Mouse (Mus musculus) R1 (cell line): ENCODE measurements at regions not wholly inside any gene's neighbourhood (a gene's known extent, or its start where the extent isn't known, plus 50 kb on each side); places are given as distances from the start of the nearest gene placed in this dataset.
A peak's percentile ranks its signal among the peaks of the same experiment; 100 is the strongest.

Experiments
- DNase-seq: peaks from one replicate; pipeline ENCODE4 v3.0.0-alpha.2; 2018; ENCODE audit warnings: low read depth, low spot score

DNA sequence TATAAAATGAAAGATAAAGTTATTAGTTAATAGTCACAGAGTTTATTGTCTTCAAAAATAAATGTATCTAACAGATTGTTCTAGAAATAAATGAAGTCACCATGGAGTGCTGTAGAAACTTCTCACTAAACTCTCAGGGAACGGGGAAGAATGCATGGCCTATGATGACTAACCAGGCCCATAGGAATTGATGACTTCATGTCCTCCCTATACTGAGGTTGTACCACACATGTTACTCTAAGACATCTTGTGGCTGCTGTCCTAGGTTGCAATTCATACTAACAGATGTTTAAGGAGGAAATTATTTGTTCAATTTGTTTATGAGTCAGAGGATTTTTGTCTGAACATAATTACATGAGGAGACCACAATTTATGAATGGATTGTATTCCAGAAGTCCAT is 459.4 kb downstream of the Pros1 start:
- DNase-seq = no peak

DNA sequence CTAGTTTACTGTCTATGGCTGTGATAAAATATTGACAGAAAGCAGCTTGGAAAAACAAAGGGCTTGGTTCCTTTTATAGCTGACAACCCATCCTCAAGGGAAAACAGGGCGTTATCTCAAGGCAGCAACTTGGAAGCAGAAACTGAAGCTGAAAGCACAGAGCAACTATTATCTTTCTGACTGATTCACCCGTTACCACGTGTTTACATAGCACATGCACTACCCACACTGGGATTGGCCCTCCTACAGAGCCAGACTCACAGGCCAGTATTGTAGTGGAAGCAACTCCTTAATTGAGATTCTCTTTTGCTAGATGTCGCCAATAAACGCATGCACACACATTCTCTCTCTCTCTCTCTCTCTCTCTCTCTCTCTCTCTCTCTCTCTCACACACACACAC is 465.5 kb downstream of the Pros1 start:
- no peak for DNase-seq

DNA sequence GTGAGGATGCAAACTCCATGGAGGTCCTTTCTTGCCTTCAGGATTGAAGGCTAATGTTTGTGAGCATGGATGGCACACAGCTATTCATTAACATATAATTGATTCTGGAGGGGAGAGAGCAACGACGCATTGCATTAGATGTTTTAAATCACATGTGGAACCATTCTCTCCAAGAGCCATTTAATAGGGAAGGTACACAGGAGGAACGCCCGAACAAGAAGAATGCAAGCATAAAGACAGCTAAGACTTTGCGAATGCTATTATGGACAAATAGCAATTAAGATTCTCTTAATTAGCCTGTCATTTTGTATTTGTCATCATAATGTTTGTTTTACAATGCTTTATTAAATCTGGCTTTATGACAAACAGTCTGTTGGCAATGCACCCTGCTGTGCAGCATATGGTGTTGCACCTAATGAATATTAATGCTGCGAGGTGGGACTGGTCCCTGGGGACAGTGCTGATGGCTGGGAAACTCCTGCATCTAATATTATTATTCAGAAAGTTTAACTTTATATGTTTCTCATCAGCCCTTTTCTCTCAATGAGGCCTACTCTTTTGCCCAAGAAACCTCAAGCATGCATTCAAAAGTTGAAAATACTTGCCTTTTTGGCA is 497.5 kb downstream of the Pros1 start:
- no peak for DNase-seq

DNA sequence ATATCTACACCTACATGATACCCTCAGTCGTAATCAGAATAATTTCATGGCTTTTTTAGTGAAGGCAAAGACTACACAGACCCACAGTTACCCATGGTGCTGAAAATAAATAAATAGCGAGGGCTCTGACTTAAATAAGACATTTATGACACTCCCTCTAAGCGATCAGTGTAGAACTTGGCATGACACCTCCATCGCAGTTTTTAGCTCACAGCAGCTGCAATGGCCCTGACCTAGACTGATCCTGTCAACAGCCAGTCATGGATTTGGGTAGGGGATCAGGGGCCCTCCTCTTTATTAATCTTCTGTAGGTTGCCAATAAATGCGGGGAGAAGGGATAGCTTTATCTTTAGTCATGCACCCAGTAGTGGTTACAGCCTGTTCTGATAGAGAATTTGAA is 494.1 kb downstream of the Epha3 start:
- no peak for DNase-seq

- no peak for DNase-seq
These were observed 492.7 kb downstream of the Epha3 start for GRCm38 (mm10) chr16:63371275-63371674.

- no peak for DNase-seq
These were observed 459.0 kb downstream of the Epha3 start for GRCm38 (mm10) chr16:63404976-63405375.

GRCm38 (mm10) chr16:63412656-63413055 is 451.3 kb downstream of the Epha3 start:
- no peak for DNase-seq

- DNase-seq = no peak
These were observed 411.7 kb downstream of the Epha3 start for GRCm38 (mm10) chr16:63452301-63452700.

- no peak for DNase-seq
These were observed 397.4 kb downstream of the Epha3 start for GRCm38 (mm10) chr16:63466615-63467014.

DNA sequence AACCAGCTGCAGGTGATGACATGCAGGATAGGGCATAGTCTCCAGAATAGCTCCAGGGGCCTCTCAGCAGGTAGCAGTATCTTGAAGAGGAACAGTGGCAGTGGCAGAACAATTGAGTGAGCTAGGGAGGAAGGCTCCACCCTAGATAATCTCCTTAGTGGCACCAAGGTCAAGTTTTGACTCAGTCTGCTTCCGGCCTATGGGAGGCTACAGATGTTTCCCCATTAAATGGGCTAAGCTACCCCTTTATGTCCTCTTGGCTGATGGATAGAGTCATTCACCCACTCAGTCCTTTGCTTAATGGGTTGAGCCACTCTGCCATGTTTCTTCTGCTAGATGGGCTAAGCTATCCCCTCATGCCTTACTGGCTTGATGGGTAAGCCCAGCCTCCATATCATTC is 395.1 kb downstream of the Epha3 start:
- DNase-seq = peak; percentile 39
